Mouse (Mus musculus) spleen, postnatal 36 days (tissue): Measurements from ENCODE around the gene Atp1a1.

ENCODE experiments used
- DNase-seq, 2 experiments: peaks; one replicate each; pipeline ENCODE4 v3.0.0; 2022; ENCODE audit warnings: low spot score in 2 of 2, mixed read lengths in 1 of 2

The Atp1a1 gene

DNA sequence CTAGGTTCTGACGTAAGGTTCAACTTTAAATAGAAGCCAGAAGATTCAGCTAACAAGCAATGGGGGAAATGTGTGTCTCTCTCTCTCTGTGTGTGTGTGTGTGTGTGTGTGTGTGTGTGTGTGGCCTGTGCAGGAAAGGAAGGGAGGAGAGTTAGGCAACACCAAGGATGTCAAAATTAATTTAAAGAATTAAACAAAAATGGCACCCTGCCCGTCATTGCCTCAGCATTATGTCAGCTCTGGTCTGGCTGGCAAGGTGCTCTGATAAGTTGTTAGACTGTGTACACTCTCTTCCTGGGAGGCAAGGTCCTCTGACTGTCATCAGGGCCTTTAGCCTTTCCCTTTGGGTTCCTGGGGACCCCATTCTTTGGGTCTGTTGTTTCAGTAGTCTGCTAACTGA is 47.8 kb downstream of the Atp1a1 start:
- DNase-seq = no peak

GRCm38 (mm10) chr3:101552621-101553620 is 51.6 kb downstream of the Atp1a1 start:
- DNase-seq = no peak

- peak; percentile 70 to 81 for DNase-seq
Observed at GRCm38 (mm10) chr3:101551457-101552230, 52.8 kb downstream of the Atp1a1 start.

DNA sequence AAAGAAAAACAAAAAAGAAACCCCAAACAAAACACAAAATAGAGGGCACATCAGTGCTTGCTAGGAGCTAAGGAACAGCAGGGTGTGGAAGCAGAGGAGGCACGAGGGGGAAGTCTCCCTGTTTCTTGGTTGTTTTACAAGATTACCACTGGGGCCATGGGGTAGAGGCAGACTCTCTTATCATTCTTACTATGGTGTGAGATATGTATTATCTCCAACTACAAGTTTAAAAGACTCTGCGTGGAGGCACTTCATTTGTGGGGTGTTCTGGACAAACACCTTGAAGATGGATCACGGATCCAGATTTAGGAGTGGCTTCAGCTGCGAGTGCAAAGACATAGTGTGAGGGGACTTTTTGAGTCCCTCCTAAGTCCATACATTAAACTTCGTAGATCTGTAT is 54.7 kb downstream of the Atp1a1 start:
- DNase-seq = no peak

DNA sequence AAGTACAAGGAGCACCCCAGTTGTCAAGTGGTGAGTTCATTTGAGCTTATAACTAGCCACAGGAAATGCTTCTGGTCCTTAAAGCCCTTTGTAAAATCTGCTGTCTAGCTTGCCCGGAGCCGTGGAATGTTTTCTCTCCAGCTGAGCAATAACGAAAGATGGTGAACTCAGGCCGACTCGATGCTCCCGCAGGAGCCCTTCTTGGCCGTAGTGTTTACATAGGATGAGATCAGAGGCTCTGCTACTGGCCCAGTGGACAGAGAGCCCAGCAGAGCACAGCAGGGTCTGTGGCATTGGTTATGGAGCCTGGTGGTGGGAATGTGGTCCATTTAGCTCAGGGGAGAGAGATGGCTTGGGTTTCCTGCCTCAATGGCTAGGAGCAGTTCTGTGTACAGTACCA is 60.4 kb downstream of the Atp1a1 start:
- DNase-seq = no peak

DNA sequence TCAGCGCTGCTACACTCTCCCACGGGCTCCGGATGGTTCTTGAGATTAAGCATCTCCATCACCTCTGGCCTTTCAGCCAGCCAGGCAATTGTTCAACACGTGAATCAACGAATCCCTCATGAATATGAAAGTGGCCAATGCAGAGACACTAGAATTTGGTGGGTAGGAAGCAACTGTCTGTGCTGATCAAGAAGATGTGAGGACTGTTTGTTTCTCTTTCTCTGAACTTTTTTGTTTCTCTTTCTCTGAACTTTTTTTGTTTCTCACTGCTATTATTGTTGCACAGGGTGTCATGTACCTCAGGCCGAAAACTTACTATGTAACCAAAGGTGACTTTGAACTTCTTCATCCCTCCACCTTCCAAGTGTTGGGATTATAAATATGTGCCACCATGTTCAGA is 62.9 kb downstream of the Atp1a1 start:
- no peak for DNase-seq

DNA sequence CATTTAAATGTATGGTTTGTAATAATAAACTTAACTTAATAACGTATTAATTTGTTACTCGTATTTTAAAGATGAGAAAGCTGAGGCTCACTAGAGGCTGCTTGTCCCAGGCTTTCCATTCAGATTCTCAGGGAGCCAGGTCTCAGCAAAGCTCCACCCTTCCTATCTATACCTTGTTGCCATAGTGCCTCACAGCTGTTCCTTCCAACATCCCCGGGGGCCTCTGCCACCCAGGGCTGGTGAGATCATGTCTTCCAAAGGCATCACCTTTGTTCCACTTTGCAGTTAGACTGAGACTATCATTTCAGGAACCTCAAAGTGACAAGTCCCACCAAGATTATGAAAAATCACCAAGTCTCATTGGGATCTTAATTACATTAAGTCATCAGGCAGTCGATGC is 63.9 kb downstream of the Atp1a1 start:
- no peak for DNase-seq

- DNase-seq = no peak
Observed at GRCm38 (mm10) chr3:101536322-101536721, 68.2 kb downstream of the Atp1a1 start.

GRCm38 (mm10) chr3:101534311-101534710 is 70.2 kb downstream of the Atp1a1 start:
- DNase-seq = no peak

- DNase-seq = no peak
Observed at GRCm38 (mm10) chr3:101533373-101533772, 71.1 kb downstream of the Atp1a1 start.

DNA sequence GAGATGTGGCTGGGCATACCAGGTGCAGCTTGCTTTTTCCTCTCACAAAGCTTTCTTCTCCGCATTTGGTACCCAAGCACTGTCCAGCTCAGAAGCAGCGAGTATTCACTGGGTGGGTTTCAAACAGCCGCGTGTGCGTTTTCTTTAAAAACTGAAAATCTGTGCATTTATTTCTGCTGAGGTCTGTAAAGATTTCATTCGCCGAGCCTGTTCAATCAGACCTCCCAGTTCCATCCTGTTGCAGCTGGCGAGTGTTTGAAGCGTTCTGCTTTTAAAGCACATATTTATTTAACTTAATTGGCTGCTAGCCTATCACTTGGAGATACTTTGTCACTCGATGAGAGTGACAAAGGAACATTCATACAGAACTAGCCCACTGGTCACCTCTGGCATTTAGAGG is 73.6 kb downstream of the Atp1a1 start:
- DNase-seq = no peak

DNA sequence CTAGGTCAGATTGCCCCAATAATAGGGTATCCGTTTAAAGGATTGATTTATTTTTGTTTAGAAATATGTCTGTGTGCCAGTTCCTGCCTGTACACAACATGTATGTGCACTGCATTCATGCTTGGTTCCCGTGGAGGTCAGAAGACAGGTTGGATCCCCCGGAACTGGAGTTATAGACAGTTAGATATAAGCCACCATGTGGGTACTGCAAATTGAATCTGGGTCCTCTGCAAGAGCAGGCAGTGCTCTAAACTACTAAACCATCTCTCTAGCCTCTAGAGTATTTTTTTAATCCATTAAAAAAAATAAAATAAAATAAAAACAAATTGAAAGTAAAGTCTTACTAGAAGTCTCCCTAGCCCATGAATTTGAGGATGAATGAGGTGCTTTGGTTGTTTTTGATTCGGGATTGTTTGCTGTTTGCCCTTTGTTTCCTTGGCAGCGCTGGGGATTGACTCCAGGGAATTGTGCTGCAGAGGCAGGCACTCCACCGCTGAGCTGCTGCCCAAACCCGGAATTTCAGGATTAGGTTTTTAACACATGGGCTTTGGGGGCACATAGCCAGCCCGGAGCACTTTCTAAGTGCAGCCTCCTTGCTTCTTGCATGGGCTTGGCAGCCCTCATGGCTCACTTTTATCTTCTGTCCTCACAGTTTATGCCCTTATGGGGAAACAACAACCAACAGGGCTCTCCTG is 75.4 kb downstream of the Atp1a1 start:
- DNase-seq = no peak

- no peak for DNase-seq
Observed at GRCm38 (mm10) chr3:101528157-101528899, 76.2 kb downstream of the Atp1a1 start.

DNA sequence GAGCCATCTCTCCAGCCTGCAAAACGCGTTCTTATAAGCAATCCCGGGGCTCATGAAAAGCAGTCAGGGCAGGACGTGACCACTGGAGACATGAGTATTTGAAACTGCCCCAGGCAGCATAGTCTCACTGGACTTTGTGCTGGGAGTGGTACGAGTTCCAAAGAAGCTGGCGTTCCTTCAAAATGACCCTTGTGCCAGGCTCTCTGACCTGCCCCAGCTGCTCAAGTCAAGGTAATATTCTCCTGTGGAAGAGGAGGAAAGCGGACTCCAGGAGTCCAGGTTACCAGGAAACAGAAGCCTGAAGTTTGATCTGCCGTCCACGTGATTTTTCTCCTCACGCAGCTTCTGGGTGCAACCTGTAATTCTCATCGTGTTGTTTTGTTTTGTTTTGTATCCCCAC is 77.9 kb downstream of the Atp1a1 start:
- no peak for DNase-seq
